Mouse (Mus musculus): ENCODE results near the gene Nup214.

Gene Nup214

GRCm38 (mm10) chr2:32091956-32092355, 117.7 kb downstream of the Nup214 start:
- no peak for DNase-seq (ENCODE audit: extremely low spot score, low read depth, low spot score)

GRCm38 (mm10) chr2:32094001-32094707, 119.9 kb downstream of the Nup214 start:
- no peak for DNase-seq (ENCODE audit: extremely low spot score, low read depth, low spot score)

- DNase-seq (ENCODE audit: extremely low spot score, low read depth, low spot score) = no peak
Measured at GRCm38 (mm10) chr2:32095351-32096121, 121.3 kb downstream of the Nup214 start, which contains the start of gene Plpp7. Gene Plpp7 (plus strand): TSS chr2:32095528.

- DNase-seq (ENCODE audit: extremely low spot score, low read depth, low spot score) = no peak
Measured at GRCm38 (mm10) chr2:32096122-32096420, 121.8 kb downstream of the Nup214 start.

GRCm38 (mm10) chr2:32102944-32103343, 128.7 kb downstream of the Nup214 start:
- no peak for DNase-seq (ENCODE audit: extremely low spot score, low read depth, low spot score)

GRCm38 (mm10) chr2:32103557-32103956, 129.3 kb downstream of the Nup214 start:
- DNase-seq (ENCODE audit: extremely low spot score, low read depth, low spot score) = no peak

Measured in hindlimb bud, embryonic 11.5 days (tissue).